Mouse (Mus musculus): ENCODE results near the gene Capzb.

GRCm38 (mm10) chr4:139291099-139291498 lies 98.4 kb downstream of the Capzb start:
- TF ChIP-seq POLR2A (IDR thresholded peaks at IDR 0.05; ENCODE audit: borderline replicate concordance, extremely low read depth, insufficient read depth, insufficient read length, poor library complexity, severe bottlenecking): no peak
- no peak for TF ChIP-seq CTCF (IDR thresholded peaks at IDR 0.05; ENCODE audit: borderline replicate concordance, extremely low read depth, insufficient read depth, insufficient read length)

Measured in brain, embryonic 14.5 days (tissue).